ENCODE assay signal across 8 mouse cellular contexts in the genomic region with DNA sequence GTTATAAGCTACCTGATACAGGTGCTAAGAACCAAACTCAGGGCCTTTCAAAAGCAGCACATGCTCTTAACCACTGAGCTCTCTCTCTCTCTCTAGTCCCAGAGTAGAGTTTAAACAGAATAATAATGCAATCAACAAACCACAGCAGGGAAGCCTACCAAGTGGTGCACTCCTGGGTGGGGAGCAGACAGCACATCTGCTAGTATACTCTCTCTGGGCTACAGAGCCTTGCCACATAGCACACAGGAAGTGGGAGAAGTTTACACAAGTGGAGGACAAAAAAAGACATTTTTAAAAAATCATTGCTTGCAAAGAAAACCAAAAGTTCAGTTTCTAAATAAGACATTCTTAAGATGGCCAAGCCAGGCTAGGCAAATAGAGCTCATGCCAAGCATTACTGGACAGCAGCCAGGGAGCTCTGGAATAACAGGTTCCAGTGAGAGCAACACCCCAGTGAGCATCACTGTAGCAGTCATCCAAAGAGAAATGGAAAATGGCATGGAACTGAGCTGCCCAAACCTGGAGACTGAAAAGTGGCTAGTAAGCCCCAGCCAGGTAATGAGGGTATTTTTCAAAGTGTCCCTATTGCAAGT.
A peak's percentile ranks its signal among the peaks of the same experiment; 100 is the strongest.
DNase-seq lines count a peak whose midpoint lies in the region; ATAC-seq and TF ChIP-seq lines count a peak whose summit lies in the region.

No protein-coding gene starts in this region.

- no peak overlapping the region for H3K4me3 ChIP-seq in heart, embryonic 12.5 days
- H3K4me3 ChIP-seq in heart, embryonic 16.5 days (ENCODE audit: low read length): no peak overlapping the region
- H3K4me3 ChIP-seq in left cerebral cortex, adult 2 months: no peak overlapping the region
- H3K4me3 ChIP-seq in forebrain, embryonic 12.5 days (replicated peaks): no peak overlapping the region

- 0 out of 2 replicates have a peak, but pooled peaks cover 4% of the 10 kb centered on the region for H3K4me1 ChIP-seq in heart, embryonic 12.5 days (replicated peaks)
- H3K4me1 ChIP-seq in heart, embryonic 16.5 days (ENCODE audit: control insufficient read depth, insufficient read depth, low read length): peaks cover 8% of the 10 kb centered on the region; the same call in 1 of the 2 replicates
- H3K4me1 ChIP-seq in forebrain, embryonic 12.5 days: no peaks in the 10 kb centered on the region

- intact Hi-C loops in left cerebral cortex, adult 2 months (cut with DNase I): loop anchor here (10.0 kb wide), 1 partner anchor 365 kb away; no protein-coding TSS in a partner anchor

- H3K4me2 ChIP-seq in heart, embryonic 12.5 days: no peak overlapping the region
- H3K4me2 ChIP-seq in heart, embryonic 16.5 days (ENCODE audit: low read depth, low read length): no peak overlapping the region
- no peak overlapping the region for H3K4me2 ChIP-seq in forebrain, embryonic 12.5 days

- no peak overlapping the region for H3K27ac ChIP-seq in heart, embryonic 12.5 days (ENCODE audit: poor library complexity, severe bottlenecking)
- H3K27ac ChIP-seq in heart, embryonic 16.5 days (ENCODE audit: low read length): peak overlapping the region; percentile 30; the same call in 1 of the 2 replicates
- peak overlapping the region; percentile 48 for H3K27ac ChIP-seq in left cerebral cortex, adult 2 months
- no peak overlapping the region for H3K27ac ChIP-seq in forebrain, embryonic 12.5 days

- no peak for TF ChIP-seq CTCF in left cerebral cortex, adult 2 months (IDR thresholded peaks at IDR 0.05)

- peaks cover 89% of the 10 kb centered on the region for H3K36me3 ChIP-seq in heart, embryonic 12.5 days
- peaks cover 67% of the 10 kb centered on the region for H3K36me3 ChIP-seq in heart, embryonic 16.5 days (ENCODE audit: control insufficient read depth, insufficient read depth)
- peaks cover 70% of the 10 kb centered on the region for H3K36me3 ChIP-seq in forebrain, embryonic 12.5 days (replicated peaks)

- peak; percentile 94 for DNase-seq in heart, adult 11 months
- DNase-seq in cerebellum, postnatal 14 days: peak; percentile 70 to 71
- DNase-seq in left cerebral cortex, adult 2 months (ENCODE audit: extremely low spot score in 1 of 2, low spot score in 2 of 2): peak; percentile 57 to 63
- DNase-seq in right cerebral cortex, postnatal 10 days (ENCODE audit: low spot score in 2 of 2): peak; percentile 67 to 69
- no peak for DNase-seq in T-cell, adult 2 months (ENCODE audit: low spot score)

- ATAC-seq in heart, embryonic 12.5 days (ENCODE audit: insufficient number of reproducible peaks, low FRiP score): no peak
- no peak for ATAC-seq in heart, embryonic 16.5 days (replicated peaks; ENCODE audit: extremely low read depth, insufficient read depth, low FRiP score)
- ATAC-seq in forebrain, embryonic 12.5 days (ENCODE audit: low FRiP score): no peak

- H3K9me3 ChIP-seq in heart, embryonic 12.5 days (replicated peaks): no peaks in the 10 kb centered on the region
- H3K9me3 ChIP-seq in heart, embryonic 16.5 days (replicated peaks; ENCODE audit: control insufficient read depth, low read length): no peaks in the 10 kb centered on the region
- no peaks in the 10 kb centered on the region for H3K9me3 ChIP-seq in forebrain, embryonic 12.5 days

- H3K27me3 ChIP-seq in heart, embryonic 12.5 days (replicated peaks): no peaks in the 10 kb centered on the region
- no peaks in the 10 kb centered on the region for H3K27me3 ChIP-seq in heart, embryonic 16.5 days (ENCODE audit: control insufficient read depth, insufficient read depth, low read length)
- no peaks in the 10 kb centered on the region for H3K27me3 ChIP-seq in forebrain, embryonic 12.5 days

- H3K9ac ChIP-seq in heart, embryonic 12.5 days: no peak overlapping the region
- H3K9ac ChIP-seq in heart, embryonic 16.5 days (ENCODE audit: low read length): no peak overlapping the region
- no peak overlapping the region for H3K9ac ChIP-seq in forebrain, embryonic 12.5 days

Comparison
In these comparisons a context has a peak if more than half of its experiments do, and no peak if none do; other contexts are left out.
1. H3K27ac ChIP-seq: peak in heart, embryonic 16.5 days (single experiment) and left cerebral cortex, adult 2 months (single experiment); none in heart, embryonic 12.5 days (single experiment) and forebrain, embryonic 12.5 days (single experiment).